Mouse (Mus musculus) cerebellum, adult 2 months (tissue): Measurements from ENCODE around the gene Sema4d. TPM values are rescaled to one million over a fixed set of nuclear protein-coding genes. Genes with fewer than 3 reads are reported as not detected.

Experiments
- DNase-seq, 2 experiments: peaks; one replicate each; pipeline ENCODE4 v3.0.0; 2021
- H3K27ac ChIP-seq: fragments of 200-500 bp; 2 replicates; pipeline ENCODE4 v1.5.1; 2012; ENCODE audit warnings: low read length, control low read depth, inconsistent platforms; ENCODE audit not compliant: insufficient read depth
- H3K27me3 ChIP-seq: fragments of 200-500 bp; 2 replicates; pipeline ENCODE4 v1.6.1; 2012; ENCODE audit warnings: inconsistent platforms, mild to moderate bottlenecking, low read length, moderate library complexity; ENCODE audit not compliant: control insufficient read depth, insufficient read depth
- H3K4me1 ChIP-seq: fragments of 200-500 bp; 2 replicates; pipeline ENCODE4 v1.6.1; 2011; ENCODE audit warnings: low read length; ENCODE audit not compliant: control insufficient read depth, insufficient read depth
- H3K4me3 ChIP-seq: fragments of 200-500 bp; replicated peaks from 2 replicates; pipeline ENCODE3; 2011; ENCODE audit warnings: mild to moderate bottlenecking, low read depth, low read length, control low read depth; ENCODE audit not compliant: insufficient read depth
- CTCF ChIP-seq: fragments of 200-500 bp; IDR thresholded peaks from 2 replicates; pipeline ENCODE4 v1.5.1; 2011; ENCODE audit warnings: low read depth, mild to moderate bottlenecking, control low read depth, low read length, moderate library complexity, borderline replicate concordance; ENCODE audit not compliant: insufficient read depth
- POLR2A ChIP-seq: fragments of 200-500 bp; IDR thresholded peaks from 2 replicates; pipeline ENCODE4 v1.6.1; 2011; ENCODE audit warnings: low read length, control low read depth, borderline replicate concordance; ENCODE audit not compliant: insufficient read depth
- WGBS: fragments of 180-500 bp; shearing (Covaris S2); methylation state at CpG from one replicate; pipeline ENCODE4 v1.1.7; 2018; 5-methylcytosine and 5-hydroxymethylcytosine counted together
- polyA plus RNA-seq: library from polyadenylated mRNA; depleted of rRNA; stranded (reverse); fragments of >200 nt; gene quantifications from 2 replicates; pipeline ENCODE4 v1.2.3, GENCODE M21; 2012

The Sema4d gene
- polyA plus RNA-seq, 1 experiment, result 116 TPM

- no peak overlapping the region for H3K27ac ChIP-seq
- no peak overlapping the region for H3K4me3 ChIP-seq
- TF ChIP-seq CTCF, result no peak
- TF ChIP-seq POLR2A, result no peak
- no peaks in the 10 kb centered on the region for H3K27me3 ChIP-seq
- peaks cover 5% of the 10 kb centered on the region; the same call in 1 of the 2 replicates for H3K4me1 ChIP-seq
- 96% methylated on average over 3 of the region's 3 CpGs for WGBS
- no peak for DNase-seq
Measured at GRCm38 (mm10) chr13:51647770-51648169, 145.8 kb downstream of the Sema4d start.

- Histone ChIP-seq H3K4me1 (no peaks in the 10 kb centered on the region), H3K27ac (no peak overlapping the region), H3K4me3 (no peak overlapping the region), H3K27me3 (no peaks in the 10 kb centered on the region)
- no peak for TF ChIP-seq CTCF
- no peak for TF ChIP-seq POLR2A
- DNase-seq, result no peak
- WGBS, result 23% methylated on average over 3 of the region's 3 CpGs
Measured at GRCm38 (mm10) chr13:51646362-51647027, 147.1 kb downstream of the Sema4d start.

- Histone ChIP-seq H3K27ac (no peak overlapping the region), H3K4me3 (no peak overlapping the region), H3K27me3 (no peaks in the 10 kb centered on the region), H3K4me1 (no peaks in the 10 kb centered on the region)
- 1% methylated on average over 7 of the region's 7 CpGs for WGBS
- no peak for TF ChIP-seq POLR2A
- TF ChIP-seq CTCF, result no peak
- no peak for DNase-seq
Measured at GRCm38 (mm10) chr13:51645872-51646271, 147.7 kb downstream of the Sema4d start.

GRCm38 (mm10) chr13:51644829-51645789, 148.4 kb downstream of the Sema4d start, which contains the start of gene Cks2:
TSS of gene Cks2 (plus strand) at chr13:51645232.
- WGBS, result under 1% methylated on average over 83 of the region's 83 CpGs
- H3K4me3 ChIP-seq, result peak within 1 kb of the TSS; percentile 69
- H3K27me3 ChIP-seq, result no peaks in the 10 kb centered on the region
- H3K4me1 ChIP-seq, result no peaks in the 10 kb centered on the region
- no peak within 1 kb of the TSS for H3K27ac ChIP-seq
- peak; percentile 96 to 98 for DNase-seq
- TF ChIP-seq POLR2A (peak; percentile 80), CTCF (no peak)

- TF ChIP-seq POLR2A, result no peak
- no peak for TF ChIP-seq CTCF
- 48% methylated on average over 20 of the region's 20 CpGs for WGBS
- Histone ChIP-seq H3K4me3 (peak overlapping the region; percentile 69), H3K27ac (no peak overlapping the region), H3K27me3 (no peaks in the 10 kb centered on the region), H3K4me1 (no peaks in the 10 kb centered on the region)
- DNase-seq, result no peak
Measured at GRCm38 (mm10) chr13:51643924-51644828, 149.4 kb downstream of the Sema4d start.

- no peak for TF ChIP-seq CTCF
- TF ChIP-seq POLR2A, result no peak
- H3K27me3 ChIP-seq, result no peaks in the 10 kb centered on the region
- no peak for DNase-seq
- WGBS, result 35% methylated on average over 11 of the region's 11 CpGs
- H3K27ac ChIP-seq, result no peak overlapping the region
- no peaks in the 10 kb centered on the region for H3K4me1 ChIP-seq
- no peak overlapping the region for H3K4me3 ChIP-seq
Measured at GRCm38 (mm10) chr13:51642171-51642778, 151.3 kb downstream of the Sema4d start.

GRCm38 (mm10) chr13:51641424-51641823, 152.1 kb downstream of the Sema4d start:
- no peak for TF ChIP-seq CTCF
- TF ChIP-seq POLR2A, result no peak
- no peak overlapping the region for H3K27ac ChIP-seq
- H3K4me3 ChIP-seq, result no peak overlapping the region
- H3K4me1 ChIP-seq, result no peaks in the 10 kb centered on the region
- no peaks in the 10 kb centered on the region for H3K27me3 ChIP-seq
- DNase-seq, result no peak
- WGBS, result 85% methylated on average over 3 of the region's 3 CpGs
